Mouse (Mus musculus) olfactory bulb, adult 2 months (tissue): ENCODE results near the gene Nav2.

ENCODE experiments used
- CTCF ChIP-seq: fragments of 200-500 bp; IDR thresholded peaks from 2 replicates; pipeline ENCODE4 v1.5.1; 2012; ENCODE audit warnings: low read depth, mild to moderate bottlenecking, low read length, moderate library complexity; ENCODE audit not compliant: insufficient read depth
- POLR2A ChIP-seq: fragments of 200-500 bp; IDR thresholded peaks from 2 replicates; pipeline ENCODE4 v1.6.1; 2012; ENCODE audit warnings: mild to moderate bottlenecking, low read depth, low read length, moderate library complexity; ENCODE audit not compliant: insufficient read depth

- TF ChIP-seq CTCF (no peak), POLR2A (no peak)
These were observed 83.5 kb downstream of the Nav2 start for GRCm38 (mm10) chr7:48991911-48992552.
